Mouse (Mus musculus) spleen, adult 2 months (tissue): ENCODE data around the gene Plekha6. TPM values are rescaled to one million over a fixed set of nuclear protein-coding genes. Genes with fewer than 3 reads are reported as not detected.

Source experiments
- DNase-seq, 2 experiments: peaks; one replicate each; pipeline versions ENCODE4 v3.0.0 to v3.0.0-alpha.2; 2012 to 2021; ENCODE audit warnings: low spot score in 2 of 2, low read depth in 1 of 2
- H3K27ac ChIP-seq: fragments of 200-500 bp; 2 replicates; pipeline ENCODE4 v1.5.1; 2012; ENCODE audit warnings: low read length, inconsistent platforms; ENCODE audit not compliant: insufficient read depth
- H3K27me3 ChIP-seq: fragments of 200-500 bp; 2 replicates; pipeline ENCODE4 v1.6.1; 2012; ENCODE audit warnings: mild to moderate bottlenecking, moderate library complexity, low read length, inconsistent platforms; ENCODE audit not compliant: control insufficient read depth, insufficient read depth
- H3K36me3 ChIP-seq: fragments of 200-500 bp; 2 replicates; pipeline ENCODE4 v1.6.1; 2012; ENCODE audit warnings: mild to moderate bottlenecking, low read length, inconsistent platforms; ENCODE audit not compliant: control insufficient read depth, insufficient read depth
- H3K4me1 ChIP-seq: fragments of 200-500 bp; 2 replicates; pipeline ENCODE4 v1.6.1; 2011; ENCODE audit warnings: inconsistent platforms; ENCODE audit not compliant: control insufficient read depth, insufficient read depth, insufficient read length
- H3K4me3 ChIP-seq: fragments of 200-500 bp; 2 replicates; pipeline ENCODE4 v1.5.1; 2011; ENCODE audit warnings: mild to moderate bottlenecking, inconsistent platforms; ENCODE audit not compliant: insufficient read depth, insufficient read length; ENCODE audit errors: extremely low read depth
- CTCF ChIP-seq: fragments of 200-500 bp; IDR thresholded peaks from 2 replicates; pipeline ENCODE4 v1.5.1; 2011; ENCODE audit warnings: mild to moderate bottlenecking, inconsistent platforms; ENCODE audit not compliant: insufficient read depth, insufficient read length, insufficient replicate concordance; ENCODE audit errors: extremely low read depth
- POLR2A ChIP-seq: fragments of 200-500 bp; IDR thresholded peaks from 2 replicates; pipeline ENCODE4 v1.6.1; 2011; ENCODE audit warnings: low read depth, low read length, inconsistent platforms
- WGBS: fragments of 180-500 bp; shearing (Covaris S2); methylation state at CpG from one replicate; pipeline ENCODE4 v1.1.7; 2018; 5-methylcytosine and 5-hydroxymethylcytosine counted together
- polyA plus RNA-seq: library from polyadenylated mRNA; depleted of rRNA; stranded (reverse); fragments of >200 nt; gene quantifications from 2 replicates; pipeline ENCODE4 v1.2.3, GENCODE M21; 2012

The Plekha6 gene
- polyA plus RNA-seq, 1 experiment: 26.0 TPM

- H3K4me3 ChIP-seq: no peak overlapping the region
- 66% methylated on average over 14 of the region's 14 CpGs for WGBS
- no peak for TF ChIP-seq CTCF
- no peak for TF ChIP-seq POLR2A
- no peaks in the 10 kb centered on the region for H3K36me3 ChIP-seq
- H3K27me3 ChIP-seq: no peaks in the 10 kb centered on the region
- no peak for DNase-seq
- no peak overlapping the region for H3K27ac ChIP-seq
- no peaks in the 10 kb centered on the region for H3K4me1 ChIP-seq
Observed at GRCm38 (mm10) chr1:133298816-133299215, 134.8 kb downstream of the Plekha6 start.

- TF ChIP-seq POLR2A (no peak), CTCF (no peak)
- Histone ChIP-seq H3K36me3 (no peaks in the 10 kb centered on the region), H3K27me3 (no peaks in the 10 kb centered on the region), H3K27ac (no peak overlapping the region), H3K4me1 (no peaks in the 10 kb centered on the region), H3K4me3 (no peak overlapping the region)
- WGBS: 77% methylated on average over 3 of the region's 3 CpGs
- no peak for DNase-seq
Observed at GRCm38 (mm10) chr1:133302540-133302939, 138.5 kb downstream of the Plekha6 start.

GRCm38 (mm10) chr1:133306842-133307241 lies 142.8 kb downstream of the Plekha6 start:
- Histone ChIP-seq H3K27me3 (no peaks in the 10 kb centered on the region), H3K27ac (no peak overlapping the region), H3K4me1 (no peaks in the 10 kb centered on the region), H3K4me3 (no peak overlapping the region), H3K36me3 (no peaks in the 10 kb centered on the region)
- TF ChIP-seq POLR2A (no peak), CTCF (peak; percentile 67; the same call in 1 of the 2 replicates)
- WGBS: 9% methylated on average over 4 of the region's 4 CpGs
- DNase-seq: peak; percentile 7 to 61

GRCm38 (mm10) chr1:133307318-133307717 lies 143.3 kb downstream of the Plekha6 start:
- Histone ChIP-seq H3K27me3 (no peaks in the 10 kb centered on the region), H3K36me3 (no peaks in the 10 kb centered on the region), H3K4me1 (no peaks in the 10 kb centered on the region), H3K4me3 (no peak overlapping the region), H3K27ac (no peak overlapping the region)
- WGBS: 10% methylated on average over 6 of the region's 6 CpGs
- DNase-seq: peak in 1 of 2 experiments; percentile 8
- TF ChIP-seq POLR2A (no peak), CTCF (no peak)

- H3K27ac ChIP-seq: no peak within 1 kb of the TSS
- H3K4me1 ChIP-seq: no peaks in the 10 kb centered on the region
- H3K27me3 ChIP-seq: no peaks in the 10 kb centered on the region
- H3K4me3 ChIP-seq: no peak within 1 kb of the TSS
- WGBS: 80% methylated on average over 14 of the region's 14 CpGs
- TF ChIP-seq POLR2A: no peak
- no peak for TF ChIP-seq CTCF
- no peaks in the 10 kb centered on the region for H3K36me3 ChIP-seq
- DNase-seq: no peak
Observed at GRCm38 (mm10) chr1:133309652-133310267, 145.8 kb downstream of the Plekha6 start, which contains the start of gene Golt1a. Gene Golt1a, plus strand, starts transcription at chr1:133309800.

GRCm38 (mm10) chr1:133311240-133311639 lies 147.2 kb downstream of the Plekha6 start:
- 69% methylated on average over 4 of the region's 4 CpGs for WGBS
- no peak for DNase-seq
- Histone ChIP-seq H3K4me3 (no peak overlapping the region), H3K4me1 (no peaks in the 10 kb centered on the region), H3K27me3 (no peaks in the 10 kb centered on the region), H3K27ac (no peak overlapping the region), H3K36me3 (no peaks in the 10 kb centered on the region)
- TF ChIP-seq POLR2A (no peak), CTCF (no peak)

- Histone ChIP-seq H3K36me3 (no peaks in the 10 kb centered on the region), H3K4me1 (no peaks in the 10 kb centered on the region), H3K27me3 (no peaks in the 10 kb centered on the region), H3K4me3 (no peak overlapping the region), H3K27ac (no peak overlapping the region)
- TF ChIP-seq POLR2A: no peak
- TF ChIP-seq CTCF: no peak
- DNase-seq: no peak
- 58% methylated on average over 10 of the region's 10 CpGs for WGBS
Observed at GRCm38 (mm10) chr1:133311946-133312345, 147.9 kb downstream of the Plekha6 start.
